Mouse (Mus musculus) urinary bladder, postnatal 14 days (tissue): Measurements from ENCODE around the gene Camk1d.
"Not testable (repeated sequence)": the region's sequence is repeated elsewhere in the genome, so short reads cannot be mapped to it uniquely, and the experiment has no call there.

ENCODE experiments used
- DNase-seq: peaks from one replicate; pipeline ENCODE4 v3.0.0; 2021; ENCODE audit warnings: low spot score

Camk1d gene

DNA sequence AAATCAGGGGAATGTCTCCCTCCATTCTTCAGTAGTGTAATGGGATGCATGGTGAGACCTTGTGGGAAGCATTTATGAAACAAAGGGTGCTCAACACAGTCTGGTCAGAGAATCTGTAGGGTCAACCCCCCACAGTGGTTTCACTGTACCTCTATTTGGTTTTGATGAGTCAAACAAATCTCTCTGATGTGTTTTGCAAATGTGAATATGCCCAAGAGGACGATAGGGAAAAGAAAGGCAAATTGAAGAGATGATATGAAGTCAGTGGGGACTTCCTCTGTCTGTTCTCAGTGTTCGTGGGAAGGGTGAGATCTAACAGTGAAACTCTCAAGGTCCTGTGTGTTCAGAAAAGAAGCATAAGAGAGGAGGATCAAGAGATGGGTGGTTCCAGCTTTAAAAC is 318.4 kb downstream of the Camk1d start:
- DNase-seq: no peak

- no peak for DNase-seq
Measured at GRCm38 (mm10) chr2:5392921-5393320, 321.4 kb downstream of the Camk1d start.

- DNase-seq: no peak
Measured at GRCm38 (mm10) chr2:5392470-5392869, 321.8 kb downstream of the Camk1d start.

GRCm38 (mm10) chr2:5388381-5388780 is 325.9 kb downstream of the Camk1d start:
- DNase-seq: no peak

- no peak for DNase-seq
Measured at GRCm38 (mm10) chr2:5381712-5382710, 332.3 kb downstream of the Camk1d start.

GRCm38 (mm10) chr2:5380973-5381372 is 333.3 kb downstream of the Camk1d start:
- DNase-seq: no peak

GRCm38 (mm10) chr2:5378922-5379321 is 335.4 kb downstream of the Camk1d start:
- DNase-seq: not testable (repeated sequence)

GRCm38 (mm10) chr2:5378066-5378672 is 336.1 kb downstream of the Camk1d start:
- no peak for DNase-seq

GRCm38 (mm10) chr2:5372886-5373429 is 341.4 kb downstream of the Camk1d start:
- DNase-seq: no peak

- DNase-seq: no peak
Measured at GRCm38 (mm10) chr2:5371316-5371715, 343.0 kb downstream of the Camk1d start.

DNA sequence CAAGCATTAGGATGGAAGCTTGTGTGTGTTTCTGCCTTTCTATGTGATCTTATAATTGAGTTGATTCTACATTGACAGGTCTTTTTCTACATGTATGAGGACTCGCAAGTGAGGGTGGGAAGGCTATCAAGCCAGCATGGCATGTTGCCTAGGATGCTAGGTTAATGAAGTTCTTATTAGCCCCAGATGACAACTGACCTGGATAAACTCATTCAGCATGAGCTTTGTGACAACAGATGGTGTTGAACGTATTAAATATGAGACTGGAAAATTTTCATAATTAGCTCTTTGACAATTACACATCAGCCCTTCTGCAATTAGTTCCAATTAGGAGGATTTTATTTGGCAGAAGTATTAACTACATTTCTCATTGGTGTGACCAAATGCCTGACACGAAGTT is 343.7 kb downstream of the Camk1d start:
- DNase-seq: no peak

GRCm38 (mm10) chr2:5363836-5364235 is 350.5 kb downstream of the Camk1d start:
- DNase-seq: no peak

- no peak for DNase-seq
Measured at GRCm38 (mm10) chr2:5358049-5358448, 356.3 kb downstream of the Camk1d start.

DNA sequence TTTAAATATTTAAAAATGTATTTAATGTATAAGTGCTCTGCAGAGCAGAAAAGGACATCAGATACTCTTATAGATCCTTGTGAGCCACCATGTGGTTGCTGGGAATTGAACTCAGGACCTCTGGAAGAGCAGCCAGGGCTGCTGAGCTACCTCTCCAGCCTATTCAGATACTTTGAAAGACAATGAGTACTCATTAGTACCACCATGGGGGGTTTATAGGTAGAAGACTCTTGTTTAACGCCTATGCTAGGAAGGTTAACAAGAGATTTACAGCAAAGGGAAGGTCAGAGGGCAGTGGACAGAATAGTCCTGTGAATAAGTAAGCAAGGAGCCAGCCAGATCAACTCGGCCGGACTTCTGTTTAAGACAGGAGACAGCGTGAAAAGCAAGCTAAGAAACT is 357.3 kb downstream of the Camk1d start:
- DNase-seq: no peak

DNA sequence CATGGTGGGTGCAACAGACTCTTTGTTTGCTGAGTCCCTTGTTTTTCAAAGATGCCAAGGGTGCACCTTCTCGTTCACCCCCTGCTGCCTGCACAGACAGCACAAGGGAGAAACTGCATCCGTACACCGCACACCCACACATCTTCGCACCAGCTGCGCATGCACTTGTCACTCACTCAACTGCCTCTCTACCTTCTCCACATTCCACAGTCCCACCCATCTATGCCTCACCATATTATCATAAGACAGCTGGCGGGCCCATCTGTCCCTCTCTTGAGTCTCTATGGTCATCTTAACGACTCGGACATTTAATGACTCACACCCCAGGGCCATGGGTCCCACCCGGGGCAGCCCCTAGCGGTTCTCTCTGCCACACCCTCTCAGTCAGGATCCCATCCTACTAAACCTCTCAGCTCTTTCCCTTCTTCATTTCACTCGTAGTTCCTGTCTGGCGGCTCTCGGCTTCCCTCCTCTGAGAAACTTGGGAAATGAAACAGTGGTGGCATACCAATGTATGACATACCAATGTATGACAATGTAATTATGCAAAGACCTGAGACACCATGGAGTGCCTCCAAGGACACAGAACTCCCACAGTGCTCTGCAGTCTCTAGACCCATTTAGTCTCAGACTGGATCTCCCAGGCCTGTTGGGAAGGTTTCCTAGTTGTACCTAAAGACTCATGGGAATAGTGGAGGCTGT is 361.3 kb downstream of the Camk1d start:
- DNase-seq: no peak

DNA sequence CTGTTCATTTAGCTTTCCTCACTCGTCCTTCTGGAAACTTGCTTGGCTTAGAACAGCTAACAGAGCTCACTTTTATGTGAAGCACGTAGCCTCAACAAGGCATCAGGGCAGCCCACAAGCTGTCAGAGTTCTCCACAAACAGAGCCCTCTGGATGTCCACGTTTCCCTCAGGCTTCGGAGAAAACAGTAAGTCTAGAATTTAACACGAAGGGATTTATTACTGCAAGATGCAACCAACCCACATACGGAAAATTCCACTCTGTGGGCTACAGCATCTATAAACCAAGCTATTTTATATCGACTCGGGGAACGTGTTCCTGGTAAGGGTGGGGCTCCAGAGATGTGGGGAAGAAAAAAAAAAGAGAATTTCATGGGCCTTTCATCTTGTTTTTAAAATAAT is 369.0 kb downstream of the Camk1d start:
- no peak for DNase-seq

DNA sequence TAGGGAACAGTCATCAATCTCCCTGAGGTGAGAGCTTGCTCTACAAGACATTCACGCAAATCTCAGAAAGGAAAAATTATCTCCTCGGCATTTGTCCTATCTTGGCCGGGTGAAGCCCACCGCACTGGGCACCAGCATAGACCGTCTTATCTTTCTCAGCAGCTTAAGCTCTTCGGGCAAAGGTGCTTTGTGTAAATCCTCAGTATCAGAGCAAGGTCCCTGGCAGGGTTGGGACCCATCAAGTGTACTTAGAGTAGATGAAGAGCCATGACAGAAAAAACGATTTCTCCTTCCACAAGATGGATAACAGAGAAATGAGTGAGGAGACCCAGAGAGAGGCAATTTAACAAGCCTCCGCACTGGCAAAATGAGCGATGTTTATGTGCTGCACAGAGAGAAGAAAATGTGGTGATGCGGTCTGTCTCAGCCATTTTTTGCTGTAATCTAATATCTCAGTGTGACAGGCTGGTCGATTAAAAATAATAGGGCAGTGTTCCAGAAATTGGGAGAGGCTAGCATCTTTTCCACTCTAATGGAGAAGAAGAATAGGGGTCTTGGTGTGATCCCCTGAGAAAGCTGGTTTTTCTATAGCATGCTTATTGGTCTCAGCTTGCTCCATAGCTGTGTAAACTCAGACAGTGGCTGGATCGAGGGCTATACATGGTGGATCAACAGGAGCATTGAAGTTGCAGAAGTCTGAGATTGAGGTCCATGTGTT is 386.6 kb downstream of the Camk1d start:
- DNase-seq: no peak

DNA sequence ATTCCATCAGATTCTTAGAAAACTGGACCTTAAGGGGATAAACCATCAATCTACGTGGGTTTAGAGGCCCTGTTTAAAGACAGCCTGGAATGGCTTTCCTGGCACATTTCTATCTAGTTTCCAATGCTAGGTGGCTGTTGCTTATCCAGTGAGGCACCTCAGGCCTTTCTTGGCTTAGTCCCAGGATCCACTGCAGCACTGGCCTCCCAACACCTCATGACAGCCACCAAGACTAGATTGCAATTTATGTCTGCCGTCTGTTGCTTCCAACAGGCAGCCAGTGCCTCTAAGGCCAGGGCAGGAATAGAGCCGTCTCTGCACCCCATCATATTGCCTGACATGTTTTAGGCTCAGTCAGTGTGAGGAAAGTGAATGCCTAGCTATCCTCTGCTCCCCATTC is 389.5 kb downstream of the Camk1d start:
- DNase-seq: no peak

DNA sequence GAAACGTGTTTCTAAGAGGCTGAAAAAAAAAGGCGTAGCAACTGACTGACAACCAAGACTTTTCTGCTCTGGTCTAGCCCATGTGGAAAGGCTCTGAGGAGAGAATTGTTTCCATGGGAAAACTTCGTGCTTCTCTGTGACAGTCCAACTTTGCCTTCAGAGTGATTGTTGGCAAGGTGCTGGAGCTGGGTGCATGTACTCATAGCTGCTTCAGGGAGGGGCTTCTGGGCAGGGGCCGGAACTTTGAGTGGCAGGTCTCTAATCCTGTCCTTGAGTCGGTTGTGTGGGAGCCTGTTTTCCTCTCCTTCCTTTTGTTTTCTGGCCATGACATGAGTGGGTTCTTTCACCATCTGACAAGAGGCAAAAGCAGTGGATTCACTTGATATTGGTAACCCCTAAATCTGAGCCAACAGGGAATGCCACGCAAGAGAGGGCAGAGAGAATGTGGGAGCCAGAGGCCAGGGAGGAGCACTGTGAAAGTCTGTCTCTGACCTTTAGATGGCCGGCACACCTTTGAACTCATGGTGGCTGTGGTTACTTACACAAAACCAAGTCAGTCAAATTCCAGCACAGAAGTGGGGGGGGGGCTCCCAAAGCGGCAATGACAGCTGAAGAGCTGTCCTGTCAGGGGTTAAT is 392.5 kb downstream of the Camk1d start:
- DNase-seq: no peak

DNA sequence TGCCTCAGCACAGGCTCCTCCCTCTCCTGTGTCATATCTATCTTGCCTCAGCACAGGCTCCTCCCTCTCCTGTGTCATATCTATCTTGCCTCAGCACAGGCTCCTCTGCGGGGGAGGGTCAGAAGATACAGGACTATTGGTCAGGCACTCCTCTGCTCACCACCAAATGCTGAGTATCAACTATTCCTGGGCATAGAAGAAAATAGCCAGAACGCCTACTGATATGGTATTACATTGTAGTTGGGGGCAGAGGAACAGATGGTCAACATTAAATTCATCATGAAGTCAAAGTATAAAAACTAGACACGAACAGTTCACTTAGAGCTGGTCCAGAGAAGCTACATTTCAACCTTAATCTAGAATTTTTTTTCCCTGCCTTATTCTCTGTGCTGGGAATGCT is 395.2 kb downstream of the Camk1d start:
- DNase-seq: no peak

DNA sequence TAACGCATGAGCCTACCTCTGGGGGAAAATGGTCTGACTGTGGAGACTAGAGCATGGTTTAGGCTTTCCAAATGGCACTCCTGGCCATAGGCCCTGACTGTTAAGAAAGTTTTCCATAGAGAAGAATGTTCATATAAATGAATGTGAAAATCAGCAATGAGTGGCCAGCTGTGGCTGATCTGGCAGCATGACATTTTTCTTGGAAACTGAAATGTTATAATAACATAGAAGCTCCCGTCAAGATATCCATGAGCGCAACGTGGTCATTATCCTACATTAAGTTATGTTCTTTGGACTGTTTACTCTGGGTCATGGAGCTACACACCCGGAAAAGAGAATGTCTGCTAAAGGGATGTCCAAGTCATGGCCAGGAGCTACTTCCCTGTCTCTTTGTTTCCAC is 397.6 kb downstream of the Camk1d start:
- DNase-seq: no peak
